Mouse (Mus musculus) lung, postnatal 4 days (tissue): ENCODE results near the gene Cdcp1.
A peak's percentile ranks its signal among the peaks of the same experiment; 100 is the strongest.

ENCODE experiments used
- DNase-seq, 2 experiments: peaks; one replicate each; pipeline ENCODE4 v3.0.0; 2021

Gene Cdcp1

DNA sequence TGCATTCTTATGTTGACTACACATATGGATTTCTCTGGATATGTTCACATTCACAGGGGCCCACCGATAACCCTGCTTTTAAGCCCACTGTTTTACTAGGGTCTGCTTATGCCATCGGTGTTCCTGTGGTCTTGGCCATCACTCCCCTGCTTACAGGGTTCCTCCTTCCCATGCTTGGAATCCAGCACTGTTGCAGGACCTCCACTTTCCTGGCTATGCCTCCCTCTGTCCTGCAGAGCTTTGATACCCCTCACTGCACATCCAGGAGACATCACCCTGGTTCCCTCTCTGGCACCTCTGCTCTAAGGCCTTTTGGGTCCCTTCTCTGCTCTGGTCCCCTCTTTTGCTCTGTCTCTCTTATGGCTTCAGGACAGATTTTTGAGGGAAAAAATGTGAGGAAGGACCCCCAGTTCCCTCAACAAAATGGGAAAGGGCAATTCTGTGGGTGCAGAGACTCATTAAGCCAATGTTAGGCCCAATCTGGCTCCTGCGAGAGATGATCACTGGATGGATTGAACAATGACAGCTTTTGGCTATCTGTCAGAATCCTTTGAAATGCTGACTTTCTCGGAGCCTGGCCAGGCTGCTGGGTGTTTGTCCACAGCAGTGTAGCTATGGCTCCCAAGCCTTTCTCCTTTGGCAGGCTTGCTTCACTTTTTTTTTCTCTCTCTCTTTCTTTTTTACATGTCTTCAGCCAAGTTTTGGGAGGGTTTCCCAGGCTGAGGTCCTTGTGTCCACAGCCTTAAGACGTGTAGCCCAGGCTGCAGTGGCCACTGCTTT lies 65.4 kb downstream of the Cdcp1 start, which contains the start of gene Clec3b:
TSS of gene Clec3b (plus strand) at position 706 of the 780 bp plus-strand sequence.
- DNase-seq, result peak; percentile 62 to 84

DNA sequence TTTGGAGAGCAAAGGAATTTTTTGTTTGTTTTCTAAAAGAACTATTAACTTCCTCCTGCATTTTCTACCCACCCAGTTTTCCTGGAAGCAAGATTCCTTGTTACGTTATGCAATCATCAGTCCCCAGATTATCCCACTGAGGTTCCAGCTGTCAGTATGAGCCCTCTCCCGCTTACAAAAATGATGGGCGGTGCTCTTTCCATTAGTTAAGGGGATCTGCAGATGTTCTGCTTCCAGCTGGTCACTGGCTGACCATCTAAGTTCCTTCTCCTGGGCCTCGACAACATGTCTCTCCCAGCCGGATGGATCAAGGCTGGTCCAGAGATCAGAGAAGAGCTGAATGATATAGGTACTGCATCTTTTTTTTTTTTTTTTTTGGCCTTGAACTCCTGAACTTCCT lies 67.4 kb downstream of the Cdcp1 start:
- peak; percentile 30 to 66 for DNase-seq

DNA sequence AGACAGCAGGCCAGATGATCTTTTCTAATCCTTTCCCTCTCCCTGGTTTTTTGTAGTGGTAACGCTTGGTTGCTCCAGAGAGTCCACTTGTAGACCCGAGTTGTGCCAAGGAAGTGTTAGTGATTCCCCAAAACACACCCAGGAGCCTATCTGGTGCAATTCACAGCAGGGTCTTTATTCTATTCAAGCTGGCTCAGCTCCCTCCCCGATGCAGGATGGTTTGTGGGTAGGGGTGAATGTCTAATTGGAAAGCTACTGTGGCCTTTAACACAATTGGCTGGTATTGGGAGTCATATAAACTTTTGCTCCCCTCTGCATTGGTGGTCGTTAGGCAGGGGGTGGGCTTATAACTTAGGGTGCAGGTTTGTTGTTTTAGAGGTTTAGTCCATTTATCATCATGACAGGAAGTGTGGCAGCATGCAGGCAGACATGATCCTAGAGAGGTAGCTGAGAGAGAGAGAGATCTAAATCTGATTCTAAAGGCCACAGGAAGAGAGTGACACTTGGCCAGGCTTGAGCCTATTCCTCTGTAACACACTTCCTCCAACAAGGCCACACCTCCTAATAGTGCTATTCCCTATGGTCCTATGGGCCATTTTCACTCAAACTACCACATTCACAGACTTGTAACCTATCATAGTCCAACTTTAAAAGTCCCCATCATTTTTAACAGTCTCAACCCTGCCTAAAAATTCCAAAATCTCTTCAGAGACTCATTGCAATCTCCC lies 75.8 kb downstream of the Cdcp1 start:
- DNase-seq, result no peak

DNA sequence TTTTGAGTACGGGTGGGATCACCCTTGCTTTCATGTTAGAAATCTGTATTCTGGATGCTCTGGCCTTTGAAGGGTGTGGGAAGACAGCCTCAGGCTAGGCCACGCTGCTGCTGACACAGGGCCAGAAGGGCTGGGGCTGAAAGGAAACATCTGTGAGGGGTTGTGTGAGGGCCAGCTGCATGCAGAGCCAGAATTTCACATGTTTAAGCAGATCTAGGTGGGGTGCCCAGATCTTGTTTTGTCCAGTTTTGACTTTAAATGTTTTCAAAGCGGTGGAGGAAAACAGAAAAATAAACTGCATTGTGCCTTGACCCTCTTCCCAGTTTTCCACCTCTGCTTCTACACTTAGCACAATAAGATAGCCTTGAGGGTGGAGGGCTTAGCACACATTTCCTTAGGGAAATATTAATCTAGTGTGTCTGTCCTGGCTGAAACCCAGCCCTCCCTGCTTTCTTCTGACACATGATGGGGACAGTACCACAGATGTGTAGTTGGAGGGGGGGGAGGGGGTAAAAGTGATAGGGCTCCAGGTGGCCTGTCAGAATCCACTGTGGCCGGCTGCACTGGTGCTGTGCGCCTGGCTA lies 76.9 kb downstream of the Cdcp1 start:
- peak; percentile 73 to 91 for DNase-seq

DNA sequence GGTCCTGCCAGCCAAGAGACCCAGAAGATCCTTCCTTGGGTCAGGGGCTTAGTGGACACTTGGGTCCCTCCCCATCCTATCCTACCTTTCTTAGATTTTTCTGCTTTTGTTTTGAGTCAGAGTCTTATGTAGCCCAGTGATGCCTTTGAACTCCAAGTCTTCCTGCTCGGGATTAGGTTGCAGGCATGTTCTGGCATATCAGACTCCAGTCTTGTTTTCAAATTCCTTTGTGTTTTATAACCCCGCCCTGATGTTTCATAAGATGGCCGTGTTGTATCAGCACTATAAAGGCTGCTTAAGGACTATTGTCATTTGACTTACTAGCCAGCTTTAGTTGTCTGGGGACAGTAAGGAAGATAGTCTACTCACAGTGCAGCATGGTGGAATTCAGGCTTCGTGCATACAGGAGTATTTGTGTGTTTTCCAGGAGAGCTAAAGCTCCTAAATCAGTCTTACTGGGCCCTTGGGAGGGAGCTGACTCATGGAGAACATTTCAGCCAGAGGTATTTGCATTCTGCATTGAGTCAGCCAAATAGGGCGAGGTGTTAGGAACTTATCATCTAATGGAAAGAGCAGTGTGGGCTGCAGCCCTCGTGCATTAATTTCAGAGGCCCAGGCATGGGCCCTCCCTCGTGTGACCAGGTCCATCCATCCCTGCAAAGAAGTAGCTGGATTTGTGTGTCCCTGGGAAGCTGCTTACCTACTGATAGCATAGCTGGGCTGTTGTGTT lies 78.7 kb downstream of the Cdcp1 start:
- no peak for DNase-seq

DNA sequence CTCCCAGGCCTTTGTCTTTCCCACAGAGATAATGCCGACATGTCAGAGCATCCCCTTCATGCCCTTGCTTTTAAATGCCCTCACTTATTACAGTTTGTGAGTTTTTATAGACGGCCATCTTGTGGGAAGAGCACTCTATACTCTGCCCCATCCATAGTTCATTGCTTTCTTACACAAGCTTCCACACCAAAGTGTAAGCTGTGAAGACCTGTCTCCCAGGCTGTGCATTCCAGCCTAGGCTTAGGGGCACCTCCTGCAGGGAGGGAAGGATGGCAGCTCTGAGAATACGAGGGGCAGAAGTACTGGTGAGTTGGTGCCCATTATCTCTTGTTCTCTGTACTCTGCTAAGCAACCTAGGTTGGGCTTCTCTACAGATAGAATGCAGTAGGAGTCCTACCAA lies 82.8 kb downstream of the Cdcp1 start:
- no peak for DNase-seq

DNA sequence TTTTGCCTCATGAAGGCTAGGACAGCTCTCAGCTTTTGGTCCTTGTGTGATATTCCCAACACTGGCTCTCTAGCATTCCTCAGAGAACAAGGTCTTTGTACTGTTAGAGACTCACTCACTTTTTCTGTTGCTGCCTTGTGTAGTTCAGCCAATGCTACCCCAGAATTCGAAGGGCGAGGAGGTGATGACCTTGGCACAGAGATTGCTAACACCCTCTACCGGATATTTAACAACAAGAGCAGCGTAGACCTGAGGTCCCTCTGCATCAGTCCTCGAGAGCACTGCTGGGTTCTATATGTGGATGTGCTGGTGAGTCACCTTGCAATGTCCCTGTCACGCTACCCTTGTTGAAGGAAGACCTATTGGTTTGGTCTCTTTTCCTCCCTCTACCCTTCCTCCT lies 88.2 kb downstream of the Cdcp1 start:
- DNase-seq, result no peak

DNA sequence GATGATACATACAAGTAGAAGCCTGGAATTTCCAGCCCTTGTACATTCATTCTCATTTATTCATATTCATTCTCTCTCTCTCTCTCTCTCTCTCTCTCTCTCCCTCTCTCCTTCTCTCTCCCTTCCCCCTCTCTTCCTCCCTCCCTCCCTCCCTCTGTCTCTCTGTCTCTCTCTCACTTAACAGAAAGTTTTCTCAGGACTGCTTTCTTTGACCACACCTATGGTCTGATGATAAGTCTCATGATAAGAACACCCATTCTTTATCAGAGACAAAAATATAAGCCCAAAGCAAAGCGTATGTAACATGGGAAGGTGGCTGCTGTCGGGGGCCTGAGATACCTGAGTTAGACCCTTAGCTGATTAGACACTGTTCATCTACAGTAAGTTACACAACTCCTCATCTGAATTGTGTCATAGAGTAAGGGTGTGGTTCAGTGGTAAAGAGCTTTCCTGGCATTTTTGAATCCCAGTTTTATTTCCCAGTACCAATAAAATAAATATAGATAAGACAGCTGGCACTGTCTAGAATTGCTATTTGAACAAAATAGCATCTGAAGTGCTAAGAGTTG lies 91.3 kb downstream of the Cdcp1 start:
- DNase-seq, result no peak

DNA sequence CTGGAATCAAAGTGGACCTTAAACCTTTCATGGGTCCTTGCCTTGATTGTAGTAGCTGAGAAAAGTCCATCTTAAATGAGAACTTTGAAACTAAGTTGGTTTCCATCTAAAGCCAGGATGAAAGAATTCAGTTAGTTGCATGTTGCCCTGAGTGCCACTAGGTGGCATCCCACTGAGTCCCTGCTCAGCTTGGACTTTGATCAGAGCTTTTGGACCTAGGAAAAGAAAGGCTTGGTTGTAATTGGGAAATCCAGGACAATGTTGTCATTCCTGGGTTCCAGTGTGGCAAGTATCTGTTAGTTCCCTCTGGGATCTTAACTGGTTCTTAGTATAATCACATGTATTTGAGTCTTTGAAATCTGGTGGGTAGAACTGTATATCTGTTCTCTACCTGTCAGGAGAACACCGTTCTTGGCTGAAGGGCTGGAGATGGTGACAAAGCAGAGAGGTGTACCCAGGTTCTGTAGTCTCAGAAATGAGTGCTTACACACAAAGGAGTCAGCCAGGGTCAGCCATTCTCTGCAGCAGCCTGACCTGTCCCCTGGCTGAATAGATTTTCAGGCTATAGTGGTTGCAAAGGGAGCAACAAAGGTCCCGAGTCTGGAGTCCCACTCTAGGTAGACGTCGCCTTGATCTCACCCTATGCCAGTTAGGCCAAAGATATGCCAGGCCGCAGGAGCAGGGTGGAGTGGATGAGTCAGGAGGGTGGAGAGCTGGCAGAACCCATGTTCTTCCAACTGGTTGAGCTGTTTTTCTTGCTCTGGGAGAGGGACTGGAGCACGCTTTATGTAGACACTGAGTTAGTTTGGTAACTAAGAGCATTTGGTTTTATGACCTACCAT lies 92.0 kb downstream of the Cdcp1 start:
- DNase-seq, result peak in 1 of 2 experiments; percentile 34

DNA sequence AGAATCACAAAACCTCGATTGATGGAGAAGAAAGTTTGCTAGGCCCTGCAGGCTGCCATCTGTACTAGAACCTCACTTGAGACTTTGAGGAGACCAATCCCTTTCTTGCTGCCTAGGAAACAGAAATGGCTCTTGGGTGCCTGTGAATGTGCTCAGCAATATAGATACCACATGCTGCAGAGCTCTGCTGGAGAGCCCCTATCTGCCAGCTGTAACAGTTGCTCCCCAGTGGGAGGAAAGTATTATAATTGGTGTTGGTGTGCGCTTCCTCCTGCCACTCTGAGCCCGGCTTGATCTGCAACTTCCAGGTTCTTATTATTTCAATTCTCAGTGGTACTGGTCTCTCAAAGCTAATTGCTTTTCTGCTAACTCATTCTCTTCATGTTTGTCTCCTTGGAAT lies 92.8 kb downstream of the Cdcp1 start:
- no peak for DNase-seq
